ENCODE assay signal across 10 mouse cellular contexts in the genomic region with DNA sequence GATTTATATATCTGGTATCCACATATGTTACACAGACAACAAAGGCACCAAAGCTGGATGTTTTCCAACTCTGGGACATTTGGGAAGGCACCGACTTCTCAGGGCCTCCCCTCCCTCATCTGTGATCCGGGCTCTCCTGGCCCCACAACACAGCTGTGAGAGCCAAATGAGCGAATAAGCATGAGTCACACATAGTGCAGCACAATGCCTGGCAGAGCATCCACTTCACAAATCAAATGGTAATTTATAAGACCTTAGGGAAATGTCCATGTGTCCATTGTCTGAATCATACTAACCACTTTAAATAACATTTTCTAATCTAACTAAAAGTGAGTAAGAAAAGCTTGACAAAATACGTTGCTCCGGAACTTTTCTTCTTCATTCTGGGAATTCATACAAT.
A peak's percentile ranks its signal among the peaks of the same experiment; 100 is the strongest.
DNase-seq lines count a peak whose midpoint lies in the region; ATAC-seq and TF ChIP-seq lines count a peak whose summit lies in the region.
"Had no signal": no experiment of that assay in that cellular context is flagged by ENCODE, and none has a peak within 500 bp of the region (broad histone marks: within the 10 kb centered on the region; RNA-seq: fewer than 3 reads in every experiment).

No protein-coding gene starts in this region.

- peak; percentile 11 to 22 for DNase-seq in cerebellum, postnatal 14 days
- DNase-seq in lung, postnatal 10 days: peak; percentile 4
- no peak for DNase-seq in lung, adult 18-20 months
- peak; percentile 50 for DNase-seq in gastrocnemius, adult 2 months
- no peak for DNase-seq in embryo, embryonic 10.5 days (ENCODE audit: low spot score)
- no peak for DNase-seq in frontal cortex, postnatal 25 days (ENCODE audit: low spot score in 2 of 2)

- ATAC-seq in cerebellum, adult (ENCODE audit: insufficient number of reproducible peaks, low FRiP score, low TSS enrichment): no peak
- ATAC-seq: liver, embryonic 12.5 days had no signal

- no peak for TF ChIP-seq POLR2A in myocyte (IDR thresholded peaks at IDR 0.05; ENCODE audit: insufficient read length, low read depth)

- H3K36me3 ChIP-seq in myocyte (ENCODE audit: control insufficient read depth, insufficient read depth): no peaks in the 10 kb centered on the region
- H3K36me3 ChIP-seq: liver, embryonic 12.5 days had no signal

- intact Hi-C loops in gastrocnemius, adult 2 months (cut with DNase I): no loop called here

- H3K4me2 ChIP-seq in myocyte (ENCODE audit: low read depth): peak overlapping the region; percentile 51
- H3K4me2 ChIP-seq: liver, embryonic 12.5 days had no signal

- H3K79me2 ChIP-seq in myocyte (ENCODE audit: control insufficient read depth, insufficient read depth): no peaks in the 10 kb centered on the region

- no peaks in the 10 kb centered on the region for H3K27me3 ChIP-seq in myocyte (ENCODE audit: control insufficient read depth, insufficient read depth, insufficient read length)
- H3K27me3 ChIP-seq: liver, embryonic 12.5 days had no signal

- TF ChIP-seq CTCF in gastrocnemius, adult 2 months (IDR thresholded peaks at IDR 0.05): no peak

- H3ac ChIP-seq in myocyte (ENCODE audit: control insufficient read depth, insufficient read length): no peak overlapping the region

- no peak overlapping the region for H3K4me3 ChIP-seq in gastrocnemius, adult 2 months
- no peak overlapping the region for H3K4me3 ChIP-seq in myocyte
- H3K4me3 ChIP-seq: layer of hippocampus, adult 2 months; liver, embryonic 12.5 days had no signal

- H3K27ac ChIP-seq in gastrocnemius, adult 2 months: no peak overlapping the region
- H3K27ac ChIP-seq: layer of hippocampus, adult 2 months; liver, embryonic 12.5 days had no signal

TF ChIP-seq in myocyte, 11 proteins besides CTCF, POLR2A, EP300 and RAD21:
- TF ChIP-seq E2F4 (IDR thresholded peaks at IDR 0.05; ENCODE audit: insufficient read depth): no peak
- TF ChIP-seq MYOD1 (IDR thresholded peaks at IDR 0.05; ENCODE audit: control insufficient read depth in 1 of 3, insufficient read length in 2 of 3, low read depth in 2 of 3): peak in 2 of 3 experiments; percentile 78 to 80
- TF ChIP-seq REST (IDR thresholded peaks at IDR 0.05; ENCODE audit: insufficient read depth, insufficient read length): no peak
- TF ChIP-seq USF1 (IDR thresholded peaks at IDR 0.05; ENCODE audit: low read depth): no peak
- no peak for TF ChIP-seq CEBPB (IDR thresholded peaks at IDR 0.05; ENCODE audit: insufficient read depth, poor library complexity, severe bottlenecking)
- peak in 2 of 3 experiments; percentile 14 to 76 for TF ChIP-seq MYOG (IDR thresholded peaks at IDR 0.05; ENCODE audit: control insufficient read depth in 1 of 3, insufficient read depth in 1 of 3, insufficient read length in 2 of 3, low read depth in 2 of 3)
- no peak for TF ChIP-seq TCF3 (IDR thresholded peaks at IDR 0.05; ENCODE audit: insufficient read length, low read depth)
- no peak for TF ChIP-seq SRF (IDR thresholded peaks at IDR 0.05; ENCODE audit: control insufficient read depth, insufficient read length, low read depth)
- no peak for TF ChIP-seq POLR2AphosphoS2 (IDR thresholded peaks at IDR 0.05; ENCODE audit: insufficient read length, low read depth)
- no peak for TF ChIP-seq MAX (IDR thresholded peaks at IDR 0.05; ENCODE audit: low read depth)
- TF ChIP-seq TCF12 (IDR thresholded peaks at IDR 0.05; ENCODE audit: insufficient read depth, poor library complexity, severe bottlenecking): peak; percentile 71

Comparison
In these comparisons a context has a peak if more than half of its experiments do, and no peak if none do; other contexts are left out.
1. DNase-seq: peak in cerebellum, postnatal 14 days (2 of 2), lung, postnatal 10 days (single experiment) and gastrocnemius, adult 2 months (single experiment); none in lung, adult 18-20 months (0 of 2), embryo, embryonic 10.5 days (single experiment) and frontal cortex, postnatal 25 days (0 of 2).